Mouse (Mus musculus) midbrain, embryonic 16.5 days (tissue): ENCODE measurements around the gene Crebbp. TPM values are rescaled to one million over a fixed set of nuclear protein-coding genes. Genes with fewer than 3 reads are reported as not detected.

Experiments
- ATAC-seq: fragments of 200-750 bp; cut with Nextera tagmentation; 2 replicates; pipeline ENCODE4 v1.8.0; 2017; ENCODE audit warnings: moderate TSS enrichment
- H3K27ac ChIP-seq: fragments of 300-500 bp; sonication (generic); 2 replicates; pipeline ENCODE4 v1.5.1; 2014; ENCODE audit warnings: mild to moderate bottlenecking, low read length, mixed read lengths
- H3K27me3 ChIP-seq: fragments of 300-500 bp; sonication (generic); 2 replicates; pipeline ENCODE4 v1.6.1; 2014; ENCODE audit warnings: low read depth, low read length, mixed read lengths; ENCODE audit not compliant: control insufficient read depth, insufficient read depth
- H3K36me3 ChIP-seq: fragments of 300-500 bp; sonication (generic); 2 replicates; pipeline ENCODE4 v1.6.1; 2014; ENCODE audit warnings: mild to moderate bottlenecking, low read length, moderate library complexity, mixed read lengths; ENCODE audit not compliant: control insufficient read depth, insufficient read depth
- H3K4me1 ChIP-seq: fragments of 300-500 bp; sonication (generic); 2 replicates; pipeline ENCODE4 v1.6.1; 2014; ENCODE audit warnings: mild to moderate bottlenecking, low read length, mixed read lengths; ENCODE audit not compliant: control insufficient read depth, insufficient read depth
- H3K4me2 ChIP-seq: fragments of 300-500 bp; sonication (generic); 2 replicates; pipeline ENCODE4 v1.6.1; 2014; ENCODE audit warnings: mild to moderate bottlenecking, low read length, mixed read lengths
- H3K4me3 ChIP-seq: fragments of 300-500 bp; sonication (generic); 2 replicates; pipeline ENCODE4 v1.5.1; 2014; ENCODE audit warnings: low read depth, mild to moderate bottlenecking, low read length, moderate library complexity, mixed read lengths
- H3K9ac ChIP-seq: fragments of 300-500 bp; sonication (generic); 2 replicates; pipeline ENCODE4 v1.6.1; 2014; ENCODE audit warnings: low read depth, low read length, mixed read lengths
- H3K9me3 ChIP-seq: fragments of 300-500 bp; sonication (generic); replicated peaks from 2 replicates; pipeline ENCODE4 v1.6.1; 2014; ENCODE audit warnings: mild to moderate bottlenecking, low read length, mixed read lengths; ENCODE audit not compliant: control insufficient read depth, poor library complexity, severe bottlenecking
- WGBS: fragments of 180-500 bp; shearing (Covaris S2); extraction: QIAGEN DNeasy Blood & Tissue Kit; methylation state at CpG from one replicate; pipeline ENCODE4 v1.1.7; 2014; 5-methylcytosine and 5-hydroxymethylcytosine counted together
- polyA plus RNA-seq: library from polyadenylated mRNA; unstranded; fragments of >200 nt; fragmentation: Nextera tagmentation; extraction: Ambion mirVana; gene quantifications from 2 replicates; pipeline ENCODE4 v1.2.1, GENCODE M21; 2015

Gene Crebbp
- polyA plus RNA-seq, 1 experiment from 2014 or later = 34.9 TPM

DNA sequence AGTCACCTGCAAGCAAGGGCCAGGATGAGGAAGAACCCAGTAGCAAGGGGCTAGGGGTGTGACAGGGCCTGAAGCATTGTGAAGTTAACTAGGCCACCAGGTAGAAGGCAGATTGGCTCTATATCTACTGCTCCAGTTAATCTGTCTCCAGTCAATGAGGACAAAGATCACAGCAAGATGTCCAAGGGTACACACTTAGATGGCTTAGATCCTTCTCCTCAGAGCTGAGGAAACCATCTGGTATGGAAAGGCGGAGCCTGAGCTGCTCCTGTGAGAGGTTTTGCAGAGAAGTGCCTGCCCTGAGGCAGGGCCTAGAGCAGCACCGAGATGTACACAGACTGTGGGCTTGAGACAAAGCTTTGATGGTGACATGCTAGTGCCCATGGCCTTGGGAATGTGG is 169.7 kb downstream of the Crebbp start:
- Histone ChIP-seq H3K36me3 (peaks cover 32% of the 10 kb centered on the region), H3K4me1 (no peaks in the 10 kb centered on the region), H3K4me3 (no peak overlapping the region), H3K9me3 (no peaks in the 10 kb centered on the region), H3K27me3 (no peaks in the 10 kb centered on the region), H3K9ac (no peak overlapping the region), H3K4me2 (no peak overlapping the region), H3K27ac (no peak overlapping the region)
- 94% methylated on average over 2 of the region's 2 CpGs for WGBS
- no peak for ATAC-seq

DNA sequence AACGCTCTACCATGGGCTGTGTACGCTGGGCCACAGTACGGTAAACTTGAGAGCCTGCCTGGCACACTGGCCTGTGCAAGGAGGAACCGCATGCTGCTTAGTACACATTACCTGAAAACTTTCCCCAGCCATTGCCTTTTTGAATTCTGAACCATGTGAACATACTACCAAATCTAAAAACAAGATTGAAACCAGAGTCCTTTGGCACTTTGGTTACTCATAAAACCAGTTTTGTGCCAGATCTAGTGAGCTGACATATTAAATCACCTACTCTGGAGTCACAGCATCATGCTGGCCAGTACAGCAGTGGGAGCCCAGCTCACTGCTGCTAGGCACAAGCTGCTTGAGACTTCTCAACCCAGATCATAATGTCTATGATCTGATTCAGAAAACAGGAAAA is 172.2 kb downstream of the Crebbp start:
- Histone ChIP-seq H3K9ac (no peak overlapping the region), H3K4me1 (no peaks in the 10 kb centered on the region)
- WGBS = 98% methylated on average over 4 of the region's 4 CpGs

DNA sequence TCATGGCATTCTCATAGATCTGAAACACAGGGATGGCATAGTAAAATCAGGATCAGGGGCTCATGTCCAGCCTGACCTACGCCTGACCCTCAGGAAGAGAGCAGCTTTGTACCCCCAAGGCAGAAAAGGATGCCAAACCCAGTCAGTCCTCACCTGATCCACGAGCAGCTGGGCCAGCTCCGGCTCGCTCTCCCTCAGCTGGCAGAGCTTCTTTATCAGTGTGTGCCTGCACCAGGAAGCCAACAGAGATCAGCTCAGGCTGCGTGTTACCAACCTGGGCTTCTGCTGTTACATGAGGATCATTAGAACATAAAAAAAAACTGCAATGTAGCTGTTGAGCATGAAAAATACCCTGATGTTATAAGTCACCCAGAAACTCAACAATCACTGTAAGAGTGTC is 173.6 kb downstream of the Crebbp start:
- Histone ChIP-seq H3K9me3 (no peaks in the 10 kb centered on the region), H3K4me1 (no peaks in the 10 kb centered on the region), H3K4me3 (no peak overlapping the region), H3K4me2 (no peak overlapping the region), H3K36me3 (peaks cover 31% of the 10 kb centered on the region), H3K27ac (no peak overlapping the region), H3K27me3 (no peaks in the 10 kb centered on the region), H3K9ac (no peak overlapping the region)
- 92% methylated on average over 5 of the region's 5 CpGs for WGBS
- no peak for ATAC-seq

More for the DNA sequence above, 172.2 kb downstream of the Crebbp start:
- Histone ChIP-seq H3K27ac (no peak overlapping the region), H3K9me3 (no peaks in the 10 kb centered on the region), H3K4me2 (no peak overlapping the region), H3K4me3 (no peak overlapping the region), H3K36me3 (peaks cover 36% of the 10 kb centered on the region), H3K27me3 (no peaks in the 10 kb centered on the region)
- no peak for ATAC-seq

DNA sequence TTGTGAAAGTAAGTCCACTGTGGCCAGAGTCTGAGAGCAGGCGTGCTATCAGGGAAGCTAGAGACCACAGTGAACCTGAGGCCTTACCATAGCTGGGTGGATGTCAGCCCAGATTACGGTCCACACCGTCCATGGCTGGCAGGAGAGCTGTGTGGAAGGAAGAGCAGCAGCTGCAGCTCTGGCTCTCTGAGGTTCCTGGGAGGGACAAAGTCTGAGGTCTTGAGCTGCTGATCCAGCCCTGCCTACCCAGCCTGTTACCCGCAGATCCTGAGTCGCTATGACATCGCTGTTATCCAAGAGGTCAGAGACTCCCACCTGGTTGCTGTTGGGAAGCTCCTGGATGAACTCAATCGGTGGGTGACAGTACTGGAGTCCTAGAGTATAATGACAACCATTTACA is 176.1 kb downstream of the Crebbp start:
- Histone ChIP-seq H3K27ac (no peak overlapping the region), H3K27me3 (no peaks in the 10 kb centered on the region), H3K4me3 (no peak overlapping the region), H3K4me2 (no peak overlapping the region), H3K36me3 (peaks cover 19% of the 10 kb centered on the region), H3K9me3 (no peaks in the 10 kb centered on the region), H3K9ac (no peak overlapping the region), H3K4me1 (no peaks in the 10 kb centered on the region)
- ATAC-seq = no peak
- WGBS = 95% methylated on average over 7 of the region's 7 CpGs

DNA sequence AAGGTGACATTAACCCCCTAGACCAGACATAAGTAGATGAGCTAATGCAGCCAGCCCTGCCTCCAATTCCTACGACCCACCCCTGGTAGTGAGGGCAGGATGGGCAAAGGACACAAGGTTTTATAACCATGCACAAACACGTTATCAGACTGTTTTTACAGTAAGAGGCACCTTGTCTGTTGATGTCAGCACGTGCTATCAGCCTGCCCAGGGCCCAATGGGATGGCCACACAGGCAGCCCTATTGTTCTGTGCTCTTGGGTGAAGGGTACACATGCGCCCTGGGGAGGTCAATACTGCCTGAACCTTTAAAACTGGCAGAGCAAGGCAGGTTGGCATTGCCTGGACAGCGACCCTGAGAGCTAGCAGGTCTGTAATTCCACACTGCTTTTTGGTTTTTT is 177.0 kb downstream of the Crebbp start, which contains the start of gene Dnase1:
Gene Dnase1 (plus strand): TSS at position 136 of the 400 bp plus-strand sequence.
- H3K36me3 ChIP-seq = peaks cover 18% of the 10 kb centered on the region
- WGBS = 95% methylated on average over 5 of the region's 5 CpGs

DNA sequence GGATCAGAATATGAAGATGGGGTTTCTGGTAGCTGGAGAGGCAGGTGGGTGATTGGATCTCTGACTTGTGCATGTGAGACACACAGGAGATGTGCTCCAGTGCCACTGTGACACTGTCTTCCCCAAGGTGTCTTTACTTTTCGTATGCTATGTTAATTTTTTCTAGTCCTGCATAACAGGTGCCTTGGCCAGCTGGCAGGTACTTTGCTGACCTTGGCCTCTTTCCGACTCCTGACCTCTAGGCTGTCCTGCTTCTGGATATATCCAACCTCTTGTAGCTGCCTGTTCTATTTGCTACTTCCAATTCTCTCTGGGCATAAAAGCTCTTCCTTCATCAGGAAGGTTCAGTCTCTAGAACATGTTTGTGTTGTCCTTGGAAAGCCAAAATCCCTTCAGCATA is 178.2 kb downstream of the Crebbp start:
- Histone ChIP-seq H3K9ac (no peak overlapping the region), H3K36me3 (peaks cover 15% of the 10 kb centered on the region), H3K27me3 (no peaks in the 10 kb centered on the region), H3K9me3 (no peaks in the 10 kb centered on the region), H3K4me3 (no peak overlapping the region), H3K4me1 (no peaks in the 10 kb centered on the region), H3K27ac (no peak overlapping the region), H3K4me2 (no peak overlapping the region)
- no peak for ATAC-seq
- 93% methylated on average over 2 of the region's 2 CpGs for WGBS

More for the DNA sequence above, 177.0 kb downstream of the Crebbp start, which contains the start of gene Dnase1:
- ATAC-seq = no peak
- no peak within 1 kb of the TSS for H3K4me3 ChIP-seq
- no peaks in the 10 kb centered on the region for H3K4me1 ChIP-seq
- no peaks in the 10 kb centered on the region for H3K9me3 ChIP-seq
- H3K9ac ChIP-seq = no peak within 1 kb of the TSS
- H3K4me2 ChIP-seq = no peak within 1 kb of the TSS
- no peak within 1 kb of the TSS for H3K27ac ChIP-seq
- no peaks in the 10 kb centered on the region for H3K27me3 ChIP-seq

DNA sequence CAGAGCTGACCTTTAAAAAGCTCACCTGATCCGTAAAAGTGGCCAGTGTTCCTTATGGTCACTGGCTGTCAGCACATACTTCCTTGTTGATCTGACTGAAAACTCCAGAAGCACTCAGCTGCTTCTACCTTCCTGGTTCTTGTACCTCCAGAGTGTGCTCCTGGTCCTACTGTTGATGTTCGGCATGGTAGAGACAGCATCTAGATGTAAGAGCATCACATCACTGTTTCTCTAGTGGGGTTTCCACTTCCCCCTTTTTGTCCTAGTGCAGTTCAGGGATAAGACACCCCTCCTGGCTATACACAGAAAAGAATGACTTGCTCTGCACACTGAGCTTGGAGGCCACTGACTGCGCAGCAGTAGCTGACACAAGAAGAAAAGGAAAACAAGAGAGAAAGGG is 179.3 kb downstream of the Crebbp start:
- H3K4me3 ChIP-seq = no peak overlapping the region
- no peaks in the 10 kb centered on the region for H3K4me1 ChIP-seq
- WGBS = 65% methylated on average over 3 of the region's 3 CpGs
- H3K27ac ChIP-seq = no peak overlapping the region
- H3K9me3 ChIP-seq = no peaks in the 10 kb centered on the region
- H3K36me3 ChIP-seq = peaks cover 15% of the 10 kb centered on the region
- H3K9ac ChIP-seq = no peak overlapping the region
- H3K27me3 ChIP-seq = no peaks in the 10 kb centered on the region
- H3K4me2 ChIP-seq = no peak overlapping the region
- ATAC-seq = no peak

DNA sequence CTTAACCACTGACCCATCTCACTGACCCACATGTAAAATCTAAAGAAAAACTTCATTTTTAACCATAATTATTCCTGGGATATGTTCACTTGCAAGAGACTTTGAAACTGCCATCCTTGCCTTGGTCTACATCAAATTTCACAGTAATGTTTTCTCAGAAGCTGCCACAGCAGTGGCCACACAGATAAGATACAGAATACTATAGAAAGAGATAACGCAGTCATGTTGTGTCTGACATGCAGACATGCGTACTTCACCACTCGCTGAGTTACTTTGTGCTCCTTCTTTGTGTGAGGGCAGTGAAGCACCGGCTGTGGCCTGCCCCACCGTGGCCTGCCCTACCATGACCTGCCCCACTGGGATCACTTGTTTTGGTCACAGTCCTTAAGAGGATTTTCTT is 179.8 kb downstream of the Crebbp start:
- H3K9me3 ChIP-seq = no peaks in the 10 kb centered on the region
- H3K27ac ChIP-seq = no peak overlapping the region
- no peak overlapping the region for H3K4me2 ChIP-seq
- H3K4me1 ChIP-seq = no peaks in the 10 kb centered on the region
- no peak for ATAC-seq
- H3K4me3 ChIP-seq = no peak overlapping the region
- WGBS = 32% methylated on average over 5 of the region's 5 CpGs
- no peak overlapping the region for H3K9ac ChIP-seq
- H3K36me3 ChIP-seq = peaks cover 11% of the 10 kb centered on the region
- H3K27me3 ChIP-seq = no peaks in the 10 kb centered on the region

DNA sequence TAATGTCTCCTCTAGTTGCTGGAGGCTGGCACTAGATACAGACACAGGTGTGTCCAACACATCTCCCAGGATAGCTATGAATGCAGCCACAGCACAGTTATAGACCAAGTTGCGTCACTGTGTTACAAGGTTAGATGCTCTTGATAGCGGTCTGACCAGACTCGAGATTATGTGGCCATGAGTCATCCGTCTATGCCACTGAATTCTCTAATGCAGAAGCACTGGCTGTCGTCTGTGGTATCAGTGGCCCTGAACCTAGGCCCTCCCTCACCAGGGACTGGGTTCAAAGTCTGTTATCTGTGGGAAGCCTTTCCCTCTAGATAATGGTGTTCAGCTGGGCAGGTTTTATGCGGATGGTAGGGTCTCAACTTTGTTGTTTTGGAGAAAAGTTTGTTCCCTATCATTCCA is 181.5 kb downstream of the Crebbp start:
- WGBS = 95% methylated on average over 6 of the region's 6 CpGs
- Histone ChIP-seq H3K9me3 (no peaks in the 10 kb centered on the region), H3K9ac (no peak overlapping the region), H3K4me3 (no peak overlapping the region), H3K4me1 (no peaks in the 10 kb centered on the region), H3K4me2 (no peak overlapping the region), H3K36me3 (no peaks in the 10 kb centered on the region), H3K27ac (no peak overlapping the region), H3K27me3 (no peaks in the 10 kb centered on the region)
- no peak for ATAC-seq
